Mouse (Mus musculus): Measurements from ENCODE around the gene Trub2.

DNA sequence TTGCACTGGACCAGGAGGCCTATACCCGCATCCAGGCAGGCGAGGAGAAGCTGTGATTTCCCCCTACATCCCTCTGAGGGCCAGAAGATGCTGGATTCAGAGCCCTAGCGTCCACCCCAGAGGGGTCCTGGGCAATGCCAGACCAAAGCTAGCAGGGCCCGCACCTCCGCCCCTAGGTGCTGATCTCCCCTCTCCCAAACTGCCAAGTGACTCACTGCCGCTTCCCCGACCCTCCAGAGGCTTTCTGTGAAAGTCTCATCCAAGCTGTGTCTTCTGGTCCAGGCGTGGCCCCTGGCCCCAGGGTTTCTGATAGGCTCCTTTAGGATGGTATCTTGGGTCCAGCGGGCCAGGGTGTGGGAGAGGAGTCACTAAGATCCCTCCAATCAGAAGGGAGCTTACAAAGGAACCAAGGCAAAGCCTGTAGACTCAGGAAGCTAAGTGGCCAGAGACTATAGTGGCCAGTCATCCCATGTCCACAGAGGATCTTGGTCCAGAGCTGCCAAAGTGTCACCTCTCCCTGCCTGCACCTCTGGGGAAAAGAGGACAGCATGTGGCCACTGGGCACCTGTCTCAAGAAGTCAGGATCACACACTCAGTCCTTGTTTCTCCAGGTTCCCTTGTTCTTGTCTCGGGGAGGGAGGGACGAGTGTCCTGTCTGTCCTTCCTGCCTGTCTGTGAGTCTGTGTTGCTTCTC is 27.5 kb upstream of the Trub2 start:
- TF ChIP-seq MAFK (IDR thresholded peaks at IDR 0.05; ENCODE audit: insufficient read depth, low read depth, low read length) (no peak), HCFC1 (IDR thresholded peaks at IDR 0.05; ENCODE audit: borderline replicate concordance, insufficient read depth, low read length) (no peak), ZC3H11A (IDR thresholded peaks at IDR 0.05; ENCODE audit: borderline replicate concordance, low read depth, low read length) (no peak), CHD2 (IDR thresholded peaks at IDR 0.05; ENCODE audit: low read depth, low read length) (no peak)
